Mouse (Mus musculus): ENCODE measurements at regions not wholly inside any gene's neighbourhood (a gene's known extent, or its start where the extent isn't known, plus 50 kb on each side); places are given as distances from the start of the nearest gene placed in this dataset.
"Not testable (repeated sequence)": the region's sequence is repeated elsewhere in the genome, so short reads cannot be mapped to it uniquely, and the experiment has no call there.

DNA sequence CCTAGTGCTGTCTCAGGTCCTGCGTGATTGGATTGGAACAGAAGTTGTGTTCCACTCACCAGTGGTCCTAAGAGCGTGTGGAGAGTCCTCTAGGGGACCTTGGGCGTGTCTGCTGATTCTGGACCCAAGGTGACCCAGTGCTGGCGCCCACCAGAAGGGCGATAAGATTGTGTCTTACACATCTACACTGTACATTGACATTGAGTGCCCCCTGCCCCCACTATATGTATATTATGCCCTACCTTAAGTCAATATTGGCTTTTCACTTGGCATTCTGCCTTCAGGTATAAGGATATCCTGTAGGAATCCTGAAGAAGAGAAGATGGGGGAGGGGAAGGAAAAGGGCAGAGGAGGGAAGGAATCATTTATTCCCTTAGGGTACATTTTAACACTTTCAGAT is 260.2 kb upstream of the Rgs17 start:
- DNase-seq (ENCODE audit: low spot score in 2 of 2), result no peak

DNA sequence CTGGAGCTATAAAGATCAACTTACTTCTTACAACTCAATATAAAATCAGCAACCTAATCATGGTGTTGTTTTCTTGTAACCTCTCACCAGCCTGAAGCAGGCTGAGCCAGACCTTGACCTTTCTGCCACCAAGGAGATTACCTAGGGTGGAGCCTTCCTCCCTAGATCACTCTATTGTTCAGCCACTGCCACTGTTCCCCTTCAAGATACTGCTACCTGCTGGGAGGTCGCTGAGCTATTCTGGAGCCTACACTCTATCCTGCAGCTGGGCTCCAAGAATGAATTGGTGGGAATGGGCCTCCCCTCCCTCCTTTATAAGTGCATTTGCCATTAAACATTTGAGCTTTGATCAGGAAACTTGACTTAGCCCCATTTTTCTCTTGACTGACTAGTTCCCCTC is 242.1 kb upstream of the Rgs17 start:
- not testable (repeated sequence) for DNase-seq (ENCODE audit: low spot score in 2 of 2)

DNA sequence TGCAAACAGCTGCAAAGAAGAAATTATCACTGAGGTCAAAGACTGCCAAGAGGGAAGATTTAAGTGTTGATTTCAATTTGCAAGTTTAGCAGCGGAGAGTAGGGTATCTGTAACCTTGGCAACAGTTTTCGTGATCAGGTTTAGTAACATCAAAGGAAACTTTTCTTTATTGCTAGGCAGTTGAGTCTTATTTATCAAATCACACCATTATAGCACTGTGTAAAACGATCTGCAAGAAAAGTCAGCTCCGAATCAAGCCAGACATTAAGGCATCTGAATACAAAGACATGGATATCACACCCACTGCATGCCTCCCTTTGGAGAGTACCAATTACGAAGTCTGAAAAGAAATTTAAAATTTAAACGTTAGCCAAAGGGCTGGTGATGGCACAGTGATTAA is 234.7 kb upstream of the Rgs17 start:
- no peak for DNase-seq (ENCODE audit: low spot score in 2 of 2)

DNA sequence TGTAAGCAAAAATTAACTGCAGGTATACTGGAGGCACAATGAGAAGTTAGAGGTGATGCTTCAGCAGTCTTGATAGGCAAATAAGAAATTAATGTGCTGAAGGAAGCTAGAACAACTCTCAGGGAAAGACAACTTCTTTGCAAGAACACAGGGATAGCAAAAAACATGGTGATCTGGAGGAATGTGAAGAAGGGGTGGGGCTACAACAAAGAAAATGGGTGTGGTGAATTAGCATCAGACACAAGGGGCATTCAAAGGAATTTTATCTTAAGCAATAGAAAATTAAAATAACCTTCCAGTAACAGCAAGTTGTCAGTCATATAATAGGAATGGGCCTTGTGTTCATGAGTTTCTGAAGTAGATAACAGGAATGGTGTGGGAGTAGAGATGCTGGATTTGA is 211.9 kb upstream of the Rgs17 start:
- DNase-seq (ENCODE audit: low spot score in 2 of 2), result no peak

DNA sequence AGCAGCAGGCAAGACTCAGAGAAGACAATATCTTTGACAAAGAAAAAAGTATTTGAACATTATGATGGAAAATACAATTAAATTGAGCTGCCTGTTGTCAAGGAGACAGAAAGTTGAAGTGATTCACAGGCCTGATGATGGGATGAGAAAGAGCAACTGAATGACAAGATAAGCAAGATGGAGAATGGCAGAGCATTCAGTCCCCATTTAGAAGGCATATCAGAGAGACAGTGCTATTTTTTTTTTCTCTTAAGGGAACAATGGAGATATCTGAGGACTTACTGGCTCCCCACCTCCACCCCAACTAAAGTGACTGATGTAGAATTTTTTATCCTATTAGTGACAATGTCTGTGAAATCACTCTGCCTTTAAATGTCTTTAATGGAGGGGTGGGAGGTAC is 202.2 kb upstream of the Rgs17 start:
- not testable (repeated sequence) for DNase-seq (ENCODE audit: low spot score in 2 of 2)

GRCm38 (mm10) chr10:6114883-6115622 is 192.9 kb upstream of the Rgs17 start:
- DNase-seq (ENCODE audit: low spot score in 2 of 2), result peak in 1 of 2 experiments; percentile 6
